Mouse (Mus musculus) lung, postnatal 36 days (tissue): ENCODE results near the gene Tmem123.

Source experiments
- DNase-seq: peaks from one replicate; pipeline ENCODE4 v3.0.0; 2022; ENCODE audit warnings: mixed read lengths

Tmem123 gene

DNA sequence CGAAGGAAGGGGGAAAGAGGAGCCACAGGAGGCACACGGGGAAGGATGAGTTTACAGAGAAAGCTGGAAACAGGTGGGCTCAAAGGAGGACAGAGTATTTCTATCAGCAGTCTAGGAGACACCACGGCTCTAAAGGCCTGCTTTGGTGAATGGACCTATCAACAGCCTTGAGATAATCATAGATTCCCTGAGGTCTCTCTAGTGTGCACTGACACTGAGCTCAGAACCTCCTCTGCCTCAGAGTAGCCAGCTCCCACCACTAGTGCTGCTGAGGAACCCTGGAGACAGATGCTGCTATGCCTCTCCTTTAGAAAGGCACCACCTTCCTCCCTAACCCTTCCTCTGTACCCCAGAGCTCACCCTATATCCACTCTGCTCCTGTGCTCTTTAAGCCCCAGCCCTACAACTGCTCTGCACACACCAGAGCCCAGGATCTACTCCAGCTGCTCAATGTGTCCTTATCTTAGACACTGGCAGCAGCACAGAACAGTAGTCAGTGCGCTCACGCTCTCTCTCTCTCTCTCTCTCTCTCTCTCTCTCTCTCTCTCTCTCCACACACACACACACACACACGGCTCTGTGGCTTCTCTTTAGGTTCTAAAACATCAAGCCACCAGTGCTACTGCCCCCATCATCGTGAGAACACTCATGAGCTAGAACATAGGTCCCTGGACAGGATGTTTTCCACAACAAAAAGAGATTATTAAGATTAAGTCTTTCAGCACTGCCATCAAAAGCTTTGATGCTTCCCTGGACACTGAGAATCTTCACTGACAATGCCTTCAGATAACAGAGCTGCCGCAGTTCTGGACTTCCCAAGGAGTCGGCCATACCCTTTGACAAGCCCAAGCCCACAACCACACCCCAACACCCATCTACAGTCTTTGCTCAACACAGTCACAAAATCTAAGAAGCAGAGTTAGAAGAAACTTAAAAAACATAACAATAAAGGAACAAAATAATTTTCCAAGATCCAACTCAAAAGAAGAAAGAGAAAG lies 66.0 kb downstream of the Tmem123 start:
- peak; percentile 11 for DNase-seq

DNA sequence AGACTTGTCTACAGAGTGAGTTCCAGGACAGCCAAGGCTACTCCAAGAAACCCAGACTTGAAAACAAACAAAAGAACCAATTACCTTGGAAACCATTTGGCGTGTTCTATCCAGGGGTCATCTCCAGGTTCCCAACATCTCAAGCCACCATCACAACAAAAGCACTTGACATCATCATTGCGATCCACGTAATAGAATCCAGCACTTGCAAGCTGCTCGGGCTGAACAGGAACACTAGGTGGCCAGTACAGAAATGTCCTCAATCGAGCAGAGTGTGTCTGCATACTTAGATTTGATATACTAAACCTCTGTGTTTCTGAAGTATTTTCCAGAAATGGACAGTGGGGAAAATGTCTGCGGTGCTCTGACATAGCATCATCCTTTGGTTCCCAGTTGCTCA lies 69.6 kb downstream of the Tmem123 start:
- no peak for DNase-seq

DNA sequence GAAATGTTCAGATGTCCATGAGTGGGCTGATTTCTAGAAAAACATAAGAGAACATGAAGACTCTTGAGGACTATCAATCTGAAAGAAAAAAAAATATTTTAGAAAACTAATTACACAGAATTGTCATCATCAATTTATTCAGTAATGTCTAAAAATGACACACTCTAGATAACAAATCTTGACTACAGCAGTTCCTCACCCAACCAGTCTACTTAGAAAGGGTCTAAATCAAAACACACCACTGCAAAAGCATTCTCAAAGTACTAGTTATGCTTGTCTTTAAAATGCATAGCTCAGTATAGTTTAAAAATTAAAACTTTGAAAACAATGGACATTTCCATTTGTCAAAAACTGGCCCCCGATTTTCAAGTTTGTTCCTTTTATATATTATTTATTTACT lies 71.5 kb downstream of the Tmem123 start:
- DNase-seq: no peak

DNA sequence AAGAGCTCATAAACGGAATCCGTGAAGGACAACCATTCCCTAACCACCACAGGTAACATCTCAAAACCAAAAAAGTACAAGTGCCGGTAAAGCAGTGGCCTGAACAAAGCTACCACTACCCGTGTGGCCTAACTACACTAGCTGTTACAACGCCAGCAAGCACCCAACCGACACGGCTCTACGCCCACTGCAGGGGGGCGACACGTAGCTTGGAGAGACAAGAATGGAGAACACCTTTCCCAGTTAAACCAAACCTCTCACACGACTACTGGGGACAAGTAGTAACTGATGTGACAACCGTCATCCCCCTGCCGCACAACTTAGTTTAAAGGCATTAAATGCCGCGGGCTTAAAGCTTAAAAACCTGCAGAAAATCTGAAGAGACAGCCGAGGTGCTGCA lies 72.5 kb downstream of the Tmem123 start:
- peak; percentile 63 for DNase-seq

DNA sequence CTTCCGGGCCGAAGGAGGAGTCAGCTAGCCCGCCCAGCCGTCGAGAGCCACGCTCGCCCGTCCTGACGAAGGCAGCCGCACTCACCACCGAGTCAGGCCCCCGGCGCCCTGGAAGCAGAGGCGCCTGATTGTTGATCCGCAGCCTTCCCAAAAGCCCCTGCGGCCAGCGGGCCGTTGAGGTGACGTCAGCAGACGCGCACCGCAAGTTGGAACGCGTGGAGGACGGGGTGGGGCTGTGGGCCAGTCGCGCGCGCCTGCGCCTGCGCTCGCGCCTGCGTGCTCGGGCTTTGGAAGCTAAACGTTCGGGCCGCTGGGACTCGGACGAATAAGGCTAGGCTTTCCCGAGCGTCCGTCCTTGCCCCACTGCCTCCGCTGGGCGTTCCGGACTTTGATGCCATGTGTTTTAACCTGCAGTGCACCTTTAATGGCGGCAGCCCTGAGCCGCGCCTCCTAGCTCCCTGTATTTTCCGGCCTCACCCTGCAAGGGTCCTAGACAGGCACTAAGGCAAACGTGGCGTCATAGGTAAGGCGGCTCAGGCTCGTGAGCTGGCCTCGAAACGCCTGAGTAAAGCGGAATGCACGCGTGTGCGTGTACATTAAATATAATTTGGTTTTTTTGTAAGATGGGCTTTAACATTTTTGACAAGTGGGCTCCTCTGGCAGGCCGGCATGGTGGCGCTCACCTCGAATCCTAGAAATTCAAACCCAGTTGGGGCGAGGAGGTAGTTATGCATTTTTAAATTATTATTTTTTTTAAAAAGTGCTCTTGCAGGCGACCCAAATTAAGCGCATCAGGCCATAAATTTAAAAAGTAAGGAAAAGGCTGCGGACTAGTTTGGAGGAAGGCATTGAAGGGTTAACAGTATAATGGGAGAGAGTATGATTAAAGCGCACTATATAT lies 73.3 kb downstream of the Tmem123 start, which contains the start of gene Birc2:
TSS of gene Birc2 (minus strand) at position 160 of the 901 bp plus-strand sequence.
- DNase-seq: peak; percentile 97

DNA sequence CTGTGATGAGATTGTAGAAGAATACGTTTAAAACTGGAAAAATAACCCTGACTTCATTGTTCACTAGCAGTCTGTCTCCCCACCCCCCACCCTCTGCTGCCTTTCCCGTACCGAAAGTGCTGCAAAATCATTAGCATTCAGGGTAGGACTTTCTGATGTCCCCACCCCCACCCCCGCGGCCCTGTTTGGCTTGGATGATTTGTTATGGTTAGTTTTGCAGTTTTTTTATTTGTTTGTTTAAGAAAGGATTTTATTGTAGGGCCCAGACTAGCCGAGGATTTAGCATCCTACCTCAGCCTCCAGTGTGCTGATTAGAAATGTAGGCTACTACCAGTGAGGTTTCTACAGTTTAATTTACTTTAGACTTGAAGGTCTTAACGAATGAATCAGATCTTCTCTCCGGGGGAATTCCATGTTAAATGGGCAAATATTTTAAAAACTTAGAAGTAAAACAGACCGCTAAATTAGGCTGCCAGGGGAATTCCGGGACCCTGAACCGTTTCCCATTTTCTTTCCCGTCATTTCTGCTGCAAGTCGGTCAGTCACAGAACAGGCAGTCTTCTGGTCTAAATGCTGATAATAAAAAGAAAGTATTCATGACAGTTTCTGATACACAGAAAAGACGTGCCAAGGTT lies 74.1 kb downstream of the Tmem123 start:
- no peak for DNase-seq

DNA sequence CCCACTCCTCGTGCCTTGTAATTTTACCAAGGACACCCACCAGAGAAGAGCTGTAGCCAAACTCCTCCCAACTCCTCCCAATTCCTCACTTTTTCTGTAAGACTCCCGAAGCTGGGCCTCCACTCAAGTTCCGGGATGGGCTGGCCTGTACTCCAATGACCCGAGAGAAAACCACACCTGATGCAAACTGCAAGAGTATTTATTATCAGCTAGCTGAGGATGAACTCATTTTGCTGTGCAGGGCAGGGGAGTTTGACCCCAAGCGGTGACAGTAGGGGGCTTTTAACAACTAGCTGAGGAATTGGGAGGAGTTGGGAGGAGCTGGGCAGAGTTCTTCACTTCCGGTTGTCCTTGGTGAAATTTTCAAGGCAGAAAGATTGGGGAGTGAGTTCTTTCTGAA lies 77.4 kb downstream of the Tmem123 start:
- DNase-seq: no peak
